Mouse (Mus musculus): ENCODE measurements around the gene Lrrk1. TPM values are rescaled to one million over a fixed set of nuclear protein-coding genes. Genes with fewer than 3 reads are reported as not detected.

Lrrk1 gene
- polyA plus RNA-seq, 1 experiment from 2014 or later, result 16.2 TPM

GRCm38 (mm10) chr7:66309240-66309949 lies 78.8 kb downstream of the Lrrk1 start:
- Histone ChIP-seq H3K36me3 (peaks cover 16% of the 10 kb centered on the region; the same call in 1 of the 2 replicates), H3K27ac (no peak overlapping the region), H3K9me3 (no peaks in the 10 kb centered on the region), H3K4me1 (peaks cover 22% of the 10 kb centered on the region), H3K4me3 (no peak overlapping the region), H3K9ac (no peak overlapping the region), H3K27me3 (no peaks in the 10 kb centered on the region), H3K4me2 (no peak overlapping the region)
- WGBS, result 63% methylated on average over 5 of the region's 5 CpGs
- ATAC-seq (ENCODE audit: insufficient number of reproducible peaks, low FRiP score, low TSS enrichment, low read depth), result 0 out of 2 replicates have a peak, but pooled peaks have one; percentile 5

- Histone ChIP-seq H3K4me3 (no peak overlapping the region), H3K36me3 (peaks cover 19% of the 10 kb centered on the region; the same call in 1 of the 2 replicates), H3K4me1 (peaks cover 22% of the 10 kb centered on the region), H3K4me2 (no peak overlapping the region), H3K9me3 (no peaks in the 10 kb centered on the region), H3K27ac (no peak overlapping the region), H3K27me3 (no peaks in the 10 kb centered on the region), H3K9ac (no peak overlapping the region)
- 78% methylated on average over 13 of the region's 13 CpGs for WGBS
- ATAC-seq (ENCODE audit: insufficient number of reproducible peaks, low FRiP score, low TSS enrichment, low read depth), result 0 out of 2 replicates have a peak, but pooled peaks have one; percentile 33
Observed at GRCm38 (mm10) chr7:66308581-66309239, 79.4 kb downstream of the Lrrk1 start.

DNA sequence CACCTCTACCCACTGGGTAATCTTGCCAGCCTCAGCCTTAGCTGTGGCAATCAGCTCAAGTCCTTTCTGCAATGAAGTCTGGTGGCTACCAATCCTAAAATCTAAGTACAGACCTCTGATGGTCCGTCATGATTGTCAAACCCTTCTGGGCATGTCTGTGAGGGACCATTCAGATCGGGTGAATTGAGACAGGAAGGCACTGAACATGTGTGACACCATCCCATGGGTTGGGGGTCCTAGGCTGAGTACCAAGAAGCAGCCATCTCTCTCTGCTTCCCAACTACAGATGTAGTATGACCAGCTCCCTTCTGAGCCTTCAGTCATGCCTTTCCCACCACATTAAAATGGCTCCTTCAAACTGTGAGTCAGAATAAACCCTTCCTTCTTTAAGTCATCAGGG lies 80.4 kb downstream of the Lrrk1 start:
- H3K4me1 ChIP-seq, result peaks cover 22% of the 10 kb centered on the region
- H3K9ac ChIP-seq, result no peak overlapping the region
- peaks cover 22% of the 10 kb centered on the region; the same call in 1 of the 2 replicates for H3K36me3 ChIP-seq
- no peak overlapping the region for H3K4me3 ChIP-seq
- no peak for ATAC-seq (ENCODE audit: insufficient number of reproducible peaks, low FRiP score, low TSS enrichment, low read depth)
- no peaks in the 10 kb centered on the region for H3K9me3 ChIP-seq
- 79% methylated on average over 2 of the region's 2 CpGs for WGBS
- H3K27me3 ChIP-seq, result no peaks in the 10 kb centered on the region
- H3K4me2 ChIP-seq, result no peak overlapping the region
- H3K27ac ChIP-seq, result no peak overlapping the region

DNA sequence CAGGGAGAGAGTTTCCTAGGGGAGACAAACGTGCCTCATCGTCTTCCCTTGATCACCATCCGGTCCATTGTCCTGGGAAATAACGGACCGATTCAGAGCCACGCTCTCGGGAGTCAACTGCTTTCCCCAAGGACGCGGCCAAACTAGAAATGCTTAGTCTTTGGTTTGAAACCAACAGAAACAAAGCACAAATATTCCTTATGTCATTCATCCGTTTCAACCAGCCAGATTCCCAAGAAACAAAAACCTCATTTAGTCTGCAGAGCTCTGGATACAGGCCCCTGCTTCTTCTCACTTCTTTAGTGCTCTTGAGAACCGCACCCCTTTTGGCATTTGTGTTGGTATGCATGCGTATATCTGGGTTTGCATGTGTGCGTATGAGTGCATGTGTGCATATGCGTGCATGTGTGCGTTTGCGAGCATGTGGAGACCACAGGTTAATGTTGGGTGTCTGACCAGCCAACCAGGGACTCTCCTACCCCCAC lies 82.4 kb downstream of the Lrrk1 start:
- no peak for ATAC-seq (ENCODE audit: insufficient number of reproducible peaks, low FRiP score, low TSS enrichment, low read depth)
- no peak overlapping the region for H3K4me3 ChIP-seq
- 0 out of 2 replicates have a peak overlapping the region, but pooled peaks have one; percentile 43 for H3K27ac ChIP-seq
- no peak overlapping the region for H3K4me2 ChIP-seq
- peaks cover 22% of the 10 kb centered on the region; the same call in 1 of the 2 replicates for H3K36me3 ChIP-seq
- H3K4me1 ChIP-seq, result peaks cover 13% of the 10 kb centered on the region
- WGBS, result 80% methylated on average over 16 of the region's 16 CpGs
- no peaks in the 10 kb centered on the region for H3K27me3 ChIP-seq
- no peaks in the 10 kb centered on the region for H3K9me3 ChIP-seq
- no peak overlapping the region for H3K9ac ChIP-seq

DNA sequence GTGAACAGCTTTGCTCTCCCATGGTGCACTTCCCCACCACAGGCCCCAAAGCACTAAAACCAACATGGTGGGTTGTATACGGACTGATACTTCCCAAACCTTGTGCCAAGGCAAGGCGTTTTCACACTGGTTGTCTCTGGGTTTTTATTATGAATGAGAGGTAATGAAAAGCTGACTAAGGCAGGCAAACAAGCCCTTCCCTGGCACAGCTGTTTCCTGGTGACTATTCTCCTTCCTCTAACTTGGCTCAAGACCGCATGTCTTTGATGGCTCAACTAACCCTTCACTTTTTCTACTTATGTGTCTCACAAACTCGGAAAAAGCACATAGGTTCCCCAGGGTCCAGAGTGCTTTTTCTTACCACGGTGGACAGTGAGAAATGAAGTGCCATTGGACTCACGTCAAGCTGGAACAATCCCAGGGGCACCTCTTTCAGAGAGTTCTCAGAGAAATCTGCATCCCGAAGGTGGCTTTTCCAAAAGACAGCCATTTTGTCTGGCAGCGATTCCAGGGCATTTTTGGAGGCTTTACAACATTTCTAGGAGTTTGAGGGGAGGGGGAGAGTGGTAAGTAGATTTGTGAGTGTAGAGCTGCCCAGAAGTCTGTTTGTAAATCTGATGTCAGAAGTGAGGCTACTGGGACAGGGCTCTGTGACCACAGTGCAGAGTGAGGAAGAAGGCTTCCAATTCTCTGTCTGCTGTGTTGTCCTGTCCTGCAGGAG lies 83.0 kb downstream of the Lrrk1 start:
- H3K27ac ChIP-seq, result peak overlapping the region; percentile 43; the same call in 1 of the 2 replicates
- no peak overlapping the region for H3K4me3 ChIP-seq
- H3K36me3 ChIP-seq, result peaks cover 22% of the 10 kb centered on the region
- H3K9me3 ChIP-seq, result no peaks in the 10 kb centered on the region
- no peaks in the 10 kb centered on the region for H3K27me3 ChIP-seq
- H3K4me1 ChIP-seq, result peaks cover 9% of the 10 kb centered on the region; the same call in 1 of the 2 replicates
- WGBS, result 67% methylated on average over 8 of the region's 8 CpGs
- no peak for ATAC-seq (ENCODE audit: insufficient number of reproducible peaks, low FRiP score, low TSS enrichment, low read depth)
- H3K4me2 ChIP-seq, result no peak overlapping the region
- H3K9ac ChIP-seq, result no peak overlapping the region

GRCm38 (mm10) chr7:66303922-66304660 lies 84.1 kb downstream of the Lrrk1 start:
- Histone ChIP-seq H3K36me3 (peaks cover 25% of the 10 kb centered on the region), H3K4me1 (peaks cover 6% of the 10 kb centered on the region; the same call in 1 of the 2 replicates), H3K4me2 (no peak overlapping the region), H3K27me3 (no peaks in the 10 kb centered on the region), H3K9me3 (no peaks in the 10 kb centered on the region), H3K27ac (no peak overlapping the region; the same call in 1 of the 2 replicates), H3K9ac (no peak overlapping the region), H3K4me3 (no peak overlapping the region)
- WGBS, result 89% methylated on average over 14 of the region's 14 CpGs
- no peak for ATAC-seq (ENCODE audit: insufficient number of reproducible peaks, low FRiP score, low TSS enrichment, low read depth)

DNA sequence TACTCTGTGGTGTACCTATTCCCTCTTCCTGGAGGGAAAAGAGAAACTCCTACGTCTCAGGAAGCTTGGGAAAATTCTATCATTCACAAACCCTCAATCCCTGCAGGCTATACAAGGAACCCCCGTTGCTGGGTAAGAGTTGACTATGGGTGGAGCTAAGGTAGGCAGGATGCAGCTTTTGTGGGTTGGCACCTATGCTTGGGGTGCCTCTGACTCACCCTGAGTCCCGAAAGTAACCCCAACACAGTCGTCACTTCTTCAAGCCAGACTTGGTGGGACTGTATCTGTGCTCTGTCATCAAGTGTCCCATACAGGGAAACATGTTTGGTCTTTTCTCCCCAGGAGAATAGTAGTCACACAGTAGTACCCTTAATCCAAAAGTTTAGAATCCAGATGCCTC lies 86.7 kb downstream of the Lrrk1 start:
- H3K4me1 ChIP-seq, result peaks cover 7% of the 10 kb centered on the region
- H3K4me3 ChIP-seq, result no peak overlapping the region
- 78% methylated on average over 4 of the region's 4 CpGs for WGBS
- no peak for ATAC-seq (ENCODE audit: insufficient number of reproducible peaks, low FRiP score, low TSS enrichment, low read depth)
- no peak overlapping the region for H3K4me2 ChIP-seq
- no peaks in the 10 kb centered on the region for H3K27me3 ChIP-seq
- no peak overlapping the region for H3K27ac ChIP-seq
- H3K9me3 ChIP-seq, result no peaks in the 10 kb centered on the region
- H3K36me3 ChIP-seq, result peaks cover 24% of the 10 kb centered on the region
- no peak overlapping the region for H3K9ac ChIP-seq

- Histone ChIP-seq H3K36me3 (peaks cover 25% of the 10 kb centered on the region), H3K4me2 (no peak overlapping the region), H3K27ac (no peak overlapping the region), H3K9ac (no peak overlapping the region), H3K4me1 (peaks cover 7% of the 10 kb centered on the region), H3K27me3 (no peaks in the 10 kb centered on the region), H3K4me3 (no peak overlapping the region), H3K9me3 (no peaks in the 10 kb centered on the region)
- 0 out of 2 replicates have a peak, but pooled peaks have one; percentile 50 for ATAC-seq (ENCODE audit: insufficient number of reproducible peaks, low FRiP score, low TSS enrichment, low read depth)
- WGBS, result 7% methylated on average over 5 of the region's 5 CpGs
Observed at GRCm38 (mm10) chr7:66300680-66301079, 87.5 kb downstream of the Lrrk1 start.

- WGBS, result 47% methylated on average over 9 of the region's 9 CpGs
- Histone ChIP-seq H3K4me3 (no peak overlapping the region), H3K27me3 (no peaks in the 10 kb centered on the region)
Observed at GRCm38 (mm10) chr7:66297656-66298021, 90.5 kb downstream of the Lrrk1 start.

DNA sequence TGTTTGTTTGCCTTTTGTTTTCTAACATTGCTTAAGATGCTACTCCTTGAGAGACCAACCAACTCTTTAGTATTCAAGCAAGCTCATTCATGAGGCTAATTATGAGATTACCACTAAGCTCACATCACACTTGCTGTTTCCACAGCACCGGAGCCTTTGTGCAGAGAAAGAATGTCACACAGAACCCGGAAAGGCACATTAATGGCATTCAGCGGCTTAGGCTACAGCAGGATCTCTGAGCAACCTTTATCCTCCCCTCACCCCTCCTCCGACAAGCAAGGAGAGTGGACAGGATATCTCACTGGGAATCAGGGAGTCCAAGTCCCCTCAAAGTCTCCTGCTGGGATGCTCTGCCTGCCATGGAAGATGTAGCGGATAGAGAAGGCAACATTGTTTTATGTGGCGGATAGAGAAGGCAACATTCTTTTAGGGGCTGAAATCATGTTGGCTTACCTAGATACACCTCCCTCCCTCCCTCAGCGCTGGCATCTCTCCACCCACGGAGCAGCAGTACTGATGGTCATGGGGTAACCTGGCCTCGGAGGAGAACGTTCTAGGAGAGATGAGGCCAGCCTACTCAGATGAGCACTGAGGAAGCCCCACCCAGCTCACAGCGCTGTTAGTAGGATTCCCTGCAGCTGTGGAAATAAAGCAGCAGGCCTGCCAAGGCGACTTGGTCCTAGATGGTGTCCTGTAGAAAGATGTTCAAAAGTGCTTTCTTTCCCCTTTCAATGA lies 91.1 kb downstream of the Lrrk1 start:
- Histone ChIP-seq H3K4me1 (peaks cover 16% of the 10 kb centered on the region), H3K4me2 (no peak overlapping the region), H3K9ac (no peak overlapping the region), H3K27me3 (no peaks in the 10 kb centered on the region), H3K4me3 (no peak overlapping the region), H3K36me3 (peaks cover 28% of the 10 kb centered on the region), H3K9me3 (no peaks in the 10 kb centered on the region), H3K27ac (peak overlapping the region; percentile 12)
- 64% methylated on average over 12 of the region's 12 CpGs for WGBS
- ATAC-seq (ENCODE audit: insufficient number of reproducible peaks, low FRiP score, low TSS enrichment, low read depth), result no peak

More at GRCm38 (mm10) chr7:66297656-66298021, 90.5 kb downstream of the Lrrk1 start:
- Histone ChIP-seq H3K9ac (no peak overlapping the region), H3K27ac (peak overlapping the region; percentile 12; the same call in 1 of the 2 replicates), H3K4me1 (peaks cover 13% of the 10 kb centered on the region), H3K9me3 (no peaks in the 10 kb centered on the region), H3K4me2 (no peak overlapping the region), H3K36me3 (peaks cover 28% of the 10 kb centered on the region)
- ATAC-seq (ENCODE audit: insufficient number of reproducible peaks, low FRiP score, low TSS enrichment, low read depth), result no peak
